8 mouse cellular contexts compared by ENCODE assay signal in the genomic region with DNA sequence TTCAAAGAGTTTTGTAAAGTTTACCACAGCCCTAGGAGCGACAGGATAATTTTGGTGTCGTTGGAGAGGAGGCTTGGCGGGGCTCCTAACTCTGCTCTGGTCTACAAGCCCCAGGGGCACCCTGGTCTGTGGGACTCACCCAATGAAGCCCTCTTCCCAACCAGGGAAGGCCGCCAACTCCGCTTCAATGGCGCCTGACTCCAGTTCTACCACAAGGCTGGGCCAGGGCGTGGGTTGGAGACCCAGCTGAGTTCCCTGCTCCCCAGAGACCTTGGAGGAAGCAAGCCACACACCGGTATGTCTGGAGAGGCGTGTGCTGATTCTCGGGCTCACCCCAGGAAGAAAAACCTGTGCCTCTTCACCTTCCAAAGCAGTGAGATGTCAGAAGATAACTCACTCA.
DNase-seq lines count a peak whose midpoint lies in the region; ATAC-seq and TF ChIP-seq lines count a peak whose summit lies in the region.

No protein-coding gene starts in this region.

- no peak for TF ChIP-seq POLR2A in myocyte (IDR thresholded peaks at IDR 0.05; ENCODE audit: insufficient read length, low read depth)

- H3K27me3 ChIP-seq in lung, embryonic 16.5 days (ENCODE audit: control insufficient read depth, insufficient read depth, low read depth, low read length) = no peaks in the 10 kb centered on the region
- no peaks in the 10 kb centered on the region for H3K27me3 ChIP-seq in embryonic facial prominence, embryonic 12.5 days
- no peaks in the 10 kb centered on the region for H3K27me3 ChIP-seq in intestine, embryonic 16.5 days (replicated peaks; ENCODE audit: control insufficient read depth, insufficient read depth, low read length)
- H3K27me3 ChIP-seq in myocyte (ENCODE audit: control insufficient read depth, insufficient read depth, insufficient read length) = no peaks in the 10 kb centered on the region

- ATAC-seq in lung, embryonic 16.5 days (ENCODE audit: low read depth) = 0 out of 2 replicates have a peak, but pooled peaks have one; percentile 0
- no peak for ATAC-seq in embryonic facial prominence, embryonic 12.5 days (ENCODE audit: insufficient number of reproducible peaks, insufficient read depth, low FRiP score, low TSS enrichment)
- 0 out of 2 replicates have a peak, but pooled peaks have one; percentile 1 for ATAC-seq in intestine, embryonic 16.5 days

- H3K79me2 ChIP-seq in myocyte (ENCODE audit: control insufficient read depth, insufficient read depth) = no peaks in the 10 kb centered on the region

- no peak overlapping the region for H3K4me3 ChIP-seq in lung, embryonic 16.5 days (ENCODE audit: low read length)
- H3K4me3 ChIP-seq in embryonic facial prominence, embryonic 12.5 days = no peak overlapping the region
- H3K4me3 ChIP-seq in intestine, embryonic 16.5 days (ENCODE audit: low read length) = no peak overlapping the region
- peak overlapping the region; percentile 9 for H3K4me3 ChIP-seq in myocyte
- no peak overlapping the region for H3K4me3 ChIP-seq in left cerebral cortex, adult 2 months

- H3K36me3 ChIP-seq in lung, embryonic 16.5 days (ENCODE audit: control insufficient read depth, insufficient read depth, low read length) = no peaks in the 10 kb centered on the region
- no peaks in the 10 kb centered on the region for H3K36me3 ChIP-seq in embryonic facial prominence, embryonic 12.5 days
- no peaks in the 10 kb centered on the region for H3K36me3 ChIP-seq in intestine, embryonic 16.5 days (ENCODE audit: control insufficient read depth, insufficient read depth, low read length)
- no peaks in the 10 kb centered on the region for H3K36me3 ChIP-seq in myocyte (ENCODE audit: control insufficient read depth, insufficient read depth)

- no peak for DNase-seq in lung, adult 18-20 months
- DNase-seq in cerebellum, adult 8-10 months = no peak
- no peak for DNase-seq in layer of hippocampus, postnatal 36 days
- DNase-seq in left cerebral cortex, adult 2 months (ENCODE audit: extremely low spot score in 1 of 2, low spot score in 2 of 2) = no peak

- peak overlapping the region; percentile 18 for H3K4me2 ChIP-seq in lung, embryonic 16.5 days (ENCODE audit: low read depth, low read length)
- H3K4me2 ChIP-seq in embryonic facial prominence, embryonic 12.5 days (replicated peaks) = no peak overlapping the region
- no peak overlapping the region for H3K4me2 ChIP-seq in intestine, embryonic 16.5 days (ENCODE audit: low read depth, low read length)
- peak overlapping the region; percentile 96 for H3K4me2 ChIP-seq in myocyte (ENCODE audit: low read depth)

- peak overlapping the region; percentile 95 for H3K27ac ChIP-seq in lung, embryonic 16.5 days (ENCODE audit: low read length)
- H3K27ac ChIP-seq in embryonic facial prominence, embryonic 12.5 days = peak overlapping the region; percentile 73; the same call in 1 of the 2 replicates
- peak overlapping the region; percentile 72 for H3K27ac ChIP-seq in intestine, embryonic 16.5 days (ENCODE audit: low read length)
- H3K27ac ChIP-seq in left cerebral cortex, adult 2 months = no peak overlapping the region

- peak overlapping the region; percentile 58 for H3K9ac ChIP-seq in lung, embryonic 16.5 days (ENCODE audit: low read length)
- H3K9ac ChIP-seq in embryonic facial prominence, embryonic 12.5 days = no peak overlapping the region
- peak overlapping the region; percentile 14; the same call in 1 of the 2 replicates for H3K9ac ChIP-seq in intestine, embryonic 16.5 days (ENCODE audit: low read depth, low read length)

- H3K9me3 ChIP-seq in lung, embryonic 16.5 days (ENCODE audit: control insufficient read depth, low read length) = 0 out of 2 replicates have a peak, but pooled peaks cover 2% of the 10 kb centered on the region
- no peaks in the 10 kb centered on the region for H3K9me3 ChIP-seq in embryonic facial prominence, embryonic 12.5 days
- H3K9me3 ChIP-seq in intestine, embryonic 16.5 days (ENCODE audit: control insufficient read depth, low read length) = no peaks in the 10 kb centered on the region

- H3ac ChIP-seq in myocyte (ENCODE audit: control insufficient read depth, insufficient read length) = no peak overlapping the region

- intact Hi-C loops in left cerebral cortex, adult 2 months (cut with DNase I) = no loop called here

- peaks cover 46% of the 10 kb centered on the region for H3K4me1 ChIP-seq in lung, embryonic 16.5 days (replicated peaks; ENCODE audit: control insufficient read depth, insufficient read depth, low read length)
- peaks cover 44% of the 10 kb centered on the region for H3K4me1 ChIP-seq in embryonic facial prominence, embryonic 12.5 days
- H3K4me1 ChIP-seq in intestine, embryonic 16.5 days (ENCODE audit: control insufficient read depth, insufficient read depth, low read length) = peaks cover 33% of the 10 kb centered on the region

- no peak for TF ChIP-seq CTCF in left cerebral cortex, adult 2 months (IDR thresholded peaks at IDR 0.05)

- WGBS in lung, embryonic 16.5 days = 53% methylated on average over 10 of the region's 10 CpGs
- WGBS in embryonic facial prominence, embryonic 12.5 days = 58% methylated on average over 10 of the region's 10 CpGs
- WGBS in intestine, embryonic 16.5 days = 64% methylated on average over 10 of the region's 10 CpGs

TF ChIP-seq in myocyte, 11 proteins besides CTCF, POLR2A, EP300 and RAD21:
- TF ChIP-seq E2F4 (IDR thresholded peaks at IDR 0.05; ENCODE audit: insufficient read depth) (no peak), MYOG (IDR thresholded peaks at IDR 0.05; ENCODE audit: control insufficient read depth in 1 of 3, insufficient read depth in 1 of 3, insufficient read length in 2 of 3, low read depth in 2 of 3) (no peak), CEBPB (IDR thresholded peaks at IDR 0.05; ENCODE audit: insufficient read depth, poor library complexity, severe bottlenecking) (no peak)

Comparison
In these comparisons a context has a peak if more than half of its experiments do, and no peak if none do; other contexts are left out.
1. H3K4me2 ChIP-seq: peak in lung, embryonic 16.5 days (single experiment) and myocyte (single experiment); none in embryonic facial prominence, embryonic 12.5 days (single experiment) and intestine, embryonic 16.5 days (single experiment).